Mouse (Mus musculus) heart, postnatal 0 days (tissue): ENCODE data around the gene Ezr. TPM values are rescaled to one million over a fixed set of nuclear protein-coding genes. Genes with fewer than 3 reads are reported as not detected.

Experiments used
- ATAC-seq: fragments of 200-750 bp; cut with Nextera tagmentation; 2 replicates; pipeline ENCODE4 v1.8.0; 2017; ENCODE audit warnings: low read depth, moderate number of reproducible peaks, moderate library complexity; ENCODE audit not compliant: insufficient read depth
- DNase-seq: peaks from one replicate; pipeline ENCODE4 v3.0.0-alpha.2; 2016; ENCODE audit warnings: low spot score
- H3K27ac ChIP-seq: fragments of 300-500 bp; sonication (generic); 2 replicates; pipeline ENCODE4 v1.5.1; 2014; ENCODE audit warnings: low read depth, mild to moderate bottlenecking
- H3K27me3 ChIP-seq: fragments of 300-500 bp; sonication (generic); 2 replicates; pipeline ENCODE4 v1.6.1; 2014; ENCODE audit warnings: low read length, mixed read lengths; ENCODE audit not compliant: control insufficient read depth, insufficient read depth
- H3K36me3 ChIP-seq: fragments of 300-500 bp; sonication (generic); replicated peaks from 2 replicates; pipeline ENCODE4 v1.6.1; 2014; ENCODE audit warnings: low read length, mixed read lengths; ENCODE audit not compliant: control insufficient read depth, insufficient read depth
- H3K4me1 ChIP-seq: fragments of 300-500 bp; sonication (generic); 2 replicates; pipeline ENCODE4 v1.6.1; 2014; ENCODE audit warnings: antibody characterized with exemption; ENCODE audit not compliant: control insufficient read depth, insufficient read depth
- H3K4me2 ChIP-seq: fragments of 300-500 bp; sonication (generic); 2 replicates; pipeline ENCODE4 v1.6.1; 2014; ENCODE audit warnings: low read depth, mild to moderate bottlenecking, low read length, moderate library complexity
- H3K4me3 ChIP-seq: fragments of 300-500 bp; sonication (generic); 2 replicates; pipeline ENCODE4 v1.5.1; 2014; ENCODE audit warnings: low read depth, low read length
- H3K9ac ChIP-seq: fragments of 300-500 bp; sonication (generic); replicated peaks from 2 replicates; pipeline ENCODE4 v1.6.1; 2014; ENCODE audit warnings: low read depth, low read length, mixed read lengths
- H3K9me3 ChIP-seq: fragments of 300-500 bp; sonication (generic); replicated peaks from 2 replicates; pipeline ENCODE4 v1.6.1; 2016; ENCODE audit warnings: low read length; ENCODE audit not compliant: control insufficient read depth
- CTCF ChIP-seq: IDR thresholded peaks from 2 replicates; pipeline ENCODE4 v1.5.1; 2016; ENCODE audit warnings: antibody characterized with exemption, control low read depth, low read depth
- EP300 ChIP-seq: IDR thresholded peaks from 2 replicates; pipeline ENCODE4 v1.6.1; 2016; ENCODE audit warnings: antibody characterized with exemption, low read depth
- WGBS: fragments of 180-500 bp; shearing (Covaris S2); extraction: QIAGEN DNeasy Blood & Tissue Kit; methylation state at CpG from one replicate; pipeline ENCODE4 v1.1.7; 2014; 5-methylcytosine and 5-hydroxymethylcytosine counted together
- polyA plus RNA-seq: library from polyadenylated mRNA; unstranded; fragments of >200 nt; fragmentation: Nextera tagmentation; extraction: Ambion mirVana; gene quantifications from 2 replicates; pipeline ENCODE4 v1.2.1, GENCODE M21; 2015
- total RNA-seq: library from RNA; depleted of rRNA; stranded (reverse); fragments of >200 nt; gene quantifications from 2 replicates; pipeline ENCODE4 v1.2.3, GENCODE M21; 2014; ENCODE audit warnings: low replicate concordance

Gene Ezr
- total and polyA plus RNA-seq, 2 experiments from 2014 or later = 91.3 to 141 TPM

GRCm38 (mm10) chr17:6748779-6749464 lies 33.7 kb downstream of the Ezr start:
- ATAC-seq = peak; percentile 30
- no peaks in the 10 kb centered on the region for H3K9me3 ChIP-seq
- H3K4me3 ChIP-seq = no peak overlapping the region
- no peak for DNase-seq
- H3K27me3 ChIP-seq = no peaks in the 10 kb centered on the region
- 14% methylated on average over 17 of the region's 17 CpGs for WGBS
- TF ChIP-seq EP300 (no peak), CTCF (no peak)
- peaks cover 58% of the 10 kb centered on the region for H3K36me3 ChIP-seq
- peaks cover 33% of the 10 kb centered on the region for H3K4me1 ChIP-seq
- no peak overlapping the region for H3K9ac ChIP-seq
- peak overlapping the region; percentile 89 for H3K27ac ChIP-seq
- peak overlapping the region; percentile 6 for H3K4me2 ChIP-seq

GRCm38 (mm10) chr17:6747478-6747877 lies 35.1 kb downstream of the Ezr start:
- H3K27ac ChIP-seq = peak overlapping the region; percentile 89
- H3K4me1 ChIP-seq = peaks cover 47% of the 10 kb centered on the region
- DNase-seq (peak; percentile 94), ATAC-seq (peak; percentile 91)
- H3K4me2 ChIP-seq = no peak overlapping the region
- H3K9me3 ChIP-seq = no peaks in the 10 kb centered on the region
- TF ChIP-seq EP300 (peak; percentile 76), CTCF (no peak)
- no peak overlapping the region for H3K4me3 ChIP-seq
- WGBS = 29% methylated on average over 7 of the region's 7 CpGs
- peaks cover 44% of the 10 kb centered on the region for H3K36me3 ChIP-seq
- no peak overlapping the region for H3K9ac ChIP-seq
- H3K27me3 ChIP-seq = no peaks in the 10 kb centered on the region

- H3K4me1 ChIP-seq = peaks cover 50% of the 10 kb centered on the region
- no peak overlapping the region for H3K4me2 ChIP-seq
- TF ChIP-seq CTCF (no peak), EP300 (no peak)
- H3K9ac ChIP-seq = no peak overlapping the region
- no peaks in the 10 kb centered on the region for H3K9me3 ChIP-seq
- H3K36me3 ChIP-seq = peaks cover 41% of the 10 kb centered on the region
- H3K27ac ChIP-seq = peak overlapping the region; percentile 89
- no peak for DNase-seq
- WGBS = 65% methylated on average over 9 of the region's 9 CpGs
- no peaks in the 10 kb centered on the region for H3K27me3 ChIP-seq
- ATAC-seq = peak; percentile 13; the same call in 1 of the 2 replicates
- no peak overlapping the region for H3K4me3 ChIP-seq
Measured at GRCm38 (mm10) chr17:6746452-6747231, 35.9 kb downstream of the Ezr start.

GRCm38 (mm10) chr17:6745975-6746374 lies 36.6 kb downstream of the Ezr start:
- Histone ChIP-seq H3K36me3 (peaks cover 42% of the 10 kb centered on the region), H3K4me2 (no peak overlapping the region), H3K27me3 (no peaks in the 10 kb centered on the region), H3K27ac (peak overlapping the region; percentile 24; the same call in 1 of the 2 replicates), H3K4me3 (no peak overlapping the region), H3K9me3 (no peaks in the 10 kb centered on the region), H3K9ac (no peak overlapping the region; the same call in 1 of the 2 replicates), H3K4me1 (peaks cover 53% of the 10 kb centered on the region)
- ATAC-seq (no peak), DNase-seq (no peak)
- WGBS = 81% methylated on average over 9 of the region's 9 CpGs
- TF ChIP-seq EP300 = no peak
- TF ChIP-seq CTCF = no peak

GRCm38 (mm10) chr17:6745503-6745902 lies 37.1 kb downstream of the Ezr start:
- Histone ChIP-seq H3K27me3 (no peaks in the 10 kb centered on the region), H3K4me1 (peaks cover 53% of the 10 kb centered on the region), H3K36me3 (peaks cover 42% of the 10 kb centered on the region), H3K4me3 (no peak overlapping the region), H3K4me2 (no peak overlapping the region), H3K9ac (no peak overlapping the region; the same call in 1 of the 2 replicates), H3K9me3 (no peaks in the 10 kb centered on the region), H3K27ac (peak overlapping the region; percentile 24; the same call in 1 of the 2 replicates)
- ATAC-seq (no peak), DNase-seq (no peak)
- no peak for TF ChIP-seq CTCF
- no peak for TF ChIP-seq EP300
- WGBS = 86% methylated on average over 5 of the region's 5 CpGs
